Mouse (Mus musculus): ENCODE measurements around the gene Pitpnb.
A peak's percentile ranks its signal among the peaks of the same experiment; 100 is the strongest.

The Pitpnb gene

GRCm38 (mm10) chr5:111330417-111331098 is at the start of gene Pitpnb:
Gene Pitpnb (plus strand): TSS chr5:111330763.
- DNase-seq (ENCODE audit: low spot score), result peak; percentile 96

- DNase-seq (ENCODE audit: low spot score), result no peak
Measured at GRCm38 (mm10) chr5:111284420-111285175, 46.0 kb upstream of the Pitpnb start.

GRCm38 (mm10) chr5:111287571-111287970 is 43.0 kb upstream of the Pitpnb start:
- no peak for DNase-seq (ENCODE audit: low spot score)

- DNase-seq (ENCODE audit: low spot score), result no peak
Measured at GRCm38 (mm10) chr5:111288486-111288885, 42.1 kb upstream of the Pitpnb start.

- DNase-seq (ENCODE audit: low spot score), result no peak
Measured at GRCm38 (mm10) chr5:111290071-111290470, 40.5 kb upstream of the Pitpnb start.

- DNase-seq (ENCODE audit: low spot score), result no peak
Measured at GRCm38 (mm10) chr5:111291639-111292038, 38.9 kb upstream of the Pitpnb start.

GRCm38 (mm10) chr5:111297801-111298200 is 32.8 kb upstream of the Pitpnb start:
- DNase-seq (ENCODE audit: low spot score), result no peak

- no peak for DNase-seq (ENCODE audit: low spot score)
Measured at GRCm38 (mm10) chr5:111298706-111299105, 31.9 kb upstream of the Pitpnb start.

GRCm38 (mm10) chr5:111300776-111301175 is 29.8 kb upstream of the Pitpnb start:
- DNase-seq (ENCODE audit: low spot score), result no peak

- DNase-seq (ENCODE audit: low spot score), result no peak
Measured at GRCm38 (mm10) chr5:111301736-111302135, 28.8 kb upstream of the Pitpnb start.

GRCm38 (mm10) chr5:111304730-111305129 is 25.8 kb upstream of the Pitpnb start:
- DNase-seq (ENCODE audit: low spot score), result no peak

- DNase-seq (ENCODE audit: low spot score), result no peak
Measured at GRCm38 (mm10) chr5:111310185-111310584, 20.4 kb upstream of the Pitpnb start.

- DNase-seq (ENCODE audit: low spot score), result no peak
Measured at GRCm38 (mm10) chr5:111313833-111314232, 16.7 kb upstream of the Pitpnb start.

- no peak for DNase-seq (ENCODE audit: low spot score)
Measured at GRCm38 (mm10) chr5:111315061-111315460, 15.5 kb upstream of the Pitpnb start.

GRCm38 (mm10) chr5:111317526-111317925 is 13.0 kb upstream of the Pitpnb start:
- DNase-seq (ENCODE audit: low spot score), result no peak

GRCm38 (mm10) chr5:111318946-111319345 is 11.6 kb upstream of the Pitpnb start:
- DNase-seq (ENCODE audit: low spot score), result no peak

- DNase-seq (ENCODE audit: low spot score), result no peak
Measured at GRCm38 (mm10) chr5:111325813-111326212, 4.8 kb upstream of the Pitpnb start.

- no peak for DNase-seq (ENCODE audit: low spot score)
Measured at GRCm38 (mm10) chr5:111327420-111327819, 3.1 kb upstream of the Pitpnb start.

- DNase-seq (ENCODE audit: low spot score), result no peak
Measured at GRCm38 (mm10) chr5:111329782-111330416, 664 bp upstream of the Pitpnb start.

GRCm38 (mm10) chr5:111331099-111331435 is 504 bp downstream of the Pitpnb start:
- DNase-seq (ENCODE audit: low spot score), result no peak

GRCm38 (mm10) chr5:111335939-111336691 is 5.6 kb downstream of the Pitpnb start:
- no peak for DNase-seq (ENCODE audit: low spot score)

- no peak for DNase-seq (ENCODE audit: low spot score)
Measured at GRCm38 (mm10) chr5:111341609-111342008, 11.0 kb downstream of the Pitpnb start.

Data from ovary, postnatal 10 days (tissue).